Mouse (Mus musculus) bone marrow, adult 2 months (tissue): ENCODE results near the gene Creb3l4.

Experiments
- CTCF ChIP-seq: fragments of 200-500 bp; IDR thresholded peaks from 2 replicates; pipeline ENCODE4 v1.5.1; 2011; ENCODE audit warnings: low read length, control low read depth; ENCODE audit not compliant: control insufficient read depth, insufficient read depth
- POLR2A ChIP-seq: fragments of 200-500 bp; IDR thresholded peaks from 2 replicates; pipeline ENCODE4 v1.6.1; 2011; ENCODE audit warnings: low read depth, mild to moderate bottlenecking, control low read depth, low read length, borderline replicate concordance; ENCODE audit not compliant: control insufficient read depth

DNA sequence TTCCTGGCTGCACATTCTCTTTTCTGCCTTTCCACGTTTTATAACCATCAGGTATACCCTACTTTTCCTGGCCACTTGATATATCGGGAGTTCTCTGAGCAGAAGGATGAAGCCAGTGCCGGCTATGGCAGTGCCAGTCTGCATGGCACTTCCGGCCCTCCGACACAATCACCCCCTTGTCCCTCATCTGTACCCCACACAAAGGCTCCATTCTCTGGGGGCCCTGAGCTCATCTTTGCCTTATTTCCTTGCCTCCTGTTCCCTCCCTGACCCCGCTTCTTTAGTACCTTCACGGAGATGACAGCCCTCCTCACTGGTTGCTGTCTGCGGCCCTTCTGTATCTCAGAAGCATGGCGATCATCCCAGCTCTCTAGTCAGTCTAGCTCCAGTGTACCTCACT, 37.4 kb upstream of the Creb3l4 start:
- TF ChIP-seq CTCF, result no peak
- TF ChIP-seq POLR2A, result no peak
